Mouse (Mus musculus): ENCODE data around the gene Hsf2. TPM values are rescaled to one million over a fixed set of nuclear protein-coding genes. Genes with fewer than 3 reads are reported as not detected.
"Not testable (repeated sequence)": the region's sequence is repeated elsewhere in the genome, so short reads cannot be mapped to it uniquely, and the experiment has no call there.

Gene Hsf2
- polyA plus RNA-seq, 1 experiment from 2014 or later = 42.9 TPM

- H3K27ac ChIP-seq; H3K36me3 ChIP-seq; H3K4me2 ChIP-seq; H3K27me3 ChIP-seq; H3K4me1 ChIP-seq; ATAC-seq (ENCODE audit: insufficient number of reproducible peaks, insufficient read depth, low FRiP score, low TSS enrichment, low read depth); H3K9ac ChIP-seq; H3K9me3 ChIP-seq; H3K4me3 ChIP-seq: not testable (repeated sequence)
- WGBS = 81% methylated on average over 9 of the region's 9 CpGs
These were observed 57.7 kb downstream of the Hsf2 start for GRCm38 (mm10) chr10:57543890-57544289.

- Histone ChIP-seq H3K9ac (no peak overlapping the region), H3K27me3 (no peaks in the 10 kb centered on the region), H3K9me3 (no peaks in the 10 kb centered on the region), H3K27ac (no peak overlapping the region), H3K4me3 (no peak overlapping the region), H3K4me2 (no peak overlapping the region), H3K4me1 (no peaks in the 10 kb centered on the region), H3K36me3 (no peaks in the 10 kb centered on the region)
- no peak for ATAC-seq (ENCODE audit: insufficient number of reproducible peaks, insufficient read depth, low FRiP score, low TSS enrichment, low read depth)
- WGBS = 80% methylated on average over 4 of the region's 4 CpGs
These were observed 63.4 kb downstream of the Hsf2 start for GRCm38 (mm10) chr10:57549631-57550030.

GRCm38 (mm10) chr10:57553719-57554118 is 67.5 kb downstream of the Hsf2 start:
- no peaks in the 10 kb centered on the region for H3K36me3 ChIP-seq
- no peaks in the 10 kb centered on the region for H3K4me1 ChIP-seq
- H3K9ac ChIP-seq = no peak overlapping the region
- no peak overlapping the region for H3K27ac ChIP-seq
- H3K4me3 ChIP-seq = no peak overlapping the region
- no peaks in the 10 kb centered on the region for H3K27me3 ChIP-seq
- H3K9me3 ChIP-seq = no peaks in the 10 kb centered on the region
- WGBS = 93% methylated on average over 1 of the region's 1 CpGs
- H3K4me2 ChIP-seq = no peak overlapping the region
- no peak for ATAC-seq (ENCODE audit: insufficient number of reproducible peaks, insufficient read depth, low FRiP score, low TSS enrichment, low read depth)

GRCm38 (mm10) chr10:57557597-57557996 is 71.4 kb downstream of the Hsf2 start:
- ATAC-seq (ENCODE audit: insufficient number of reproducible peaks, insufficient read depth, low FRiP score, low TSS enrichment, low read depth) = no peak
- H3K4me1 ChIP-seq = no peaks in the 10 kb centered on the region
- 71% methylated on average over 5 of the region's 5 CpGs for WGBS

More at GRCm38 (mm10) chr10:57557597-57557996, 71.4 kb downstream of the Hsf2 start:
- Histone ChIP-seq H3K27ac (no peak overlapping the region), H3K36me3 (no peaks in the 10 kb centered on the region), H3K4me2 (no peak overlapping the region), H3K9me3 (no peaks in the 10 kb centered on the region), H3K9ac (no peak overlapping the region), H3K4me3 (no peak overlapping the region), H3K27me3 (no peaks in the 10 kb centered on the region)

Other genes with a start within 250 kb of the Hsf2 start
- 159 and 172 TPM in 2 replicates for gene Serinc1, start 46.1 kb downstream of the Hsf2 start, polyA plus RNA-seq (2015; fragmentation: Nextera tagmentation; extraction: Ambion mirVana)
- gene Pkib, start 145.6 kb downstream of the Hsf2 start, polyA plus RNA-seq (2015; fragmentation: Nextera tagmentation; extraction: Ambion mirVana) = 1.6 and 1.8 TPM in 2 replicates

Data from embryonic facial prominence, embryonic 13.5 days (tissue).